Mouse (Mus musculus) myocyte (in vitro differentiated cells): ENCODE data around the gene Inpp5d. TPM values are rescaled to one million over a fixed set of nuclear protein-coding genes. Genes with fewer than 3 reads are reported as not detected.

ENCODE experiments used
- H3K27me3 ChIP-seq: one replicate; pipeline ENCODE4 v1.6.1; 2011; ENCODE audit not compliant: control insufficient read depth, insufficient read depth, insufficient read length
- H3K36me3 ChIP-seq: one replicate; pipeline ENCODE4 v1.6.1; 2011; ENCODE audit not compliant: control insufficient read depth, insufficient read depth
- H3K4me2 ChIP-seq: one replicate; pipeline ENCODE4 v1.6.1; 2011; ENCODE audit warnings: low read depth, control low read depth
- H3K4me3 ChIP-seq: one replicate; pipeline ENCODE4 v1.5.1; 2011; ENCODE audit warnings: mild to moderate bottlenecking, control low read depth, moderate library complexity
- H3K79me2 ChIP-seq: one replicate; pipeline ENCODE4 v1.6.1; 2011; ENCODE audit not compliant: control insufficient read depth, insufficient read depth
- H3ac ChIP-seq: one replicate; pipeline ENCODE4 v1.6.1; 2011; ENCODE audit not compliant: control insufficient read depth, insufficient read length
- CEBPB ChIP-seq: IDR thresholded peaks from 2 replicates; pipeline ENCODE4 v1.6.1; 2011; ENCODE audit warnings: mild to moderate bottlenecking, moderate library complexity; ENCODE audit not compliant: poor library complexity, insufficient read depth, severe bottlenecking
- E2F4 ChIP-seq: IDR thresholded peaks from one replicate; pipeline ENCODE4 v1.6.1; 2011; ENCODE audit warnings: mild to moderate bottlenecking, control low read depth, moderate library complexity; ENCODE audit not compliant: insufficient read depth
- MAX ChIP-seq: IDR thresholded peaks from one replicate; pipeline ENCODE4 v1.6.1; 2011; ENCODE audit warnings: low read depth, mild to moderate bottlenecking, control low read depth
- MYOD1 ChIP-seq, 3 experiments: IDR thresholded peaks; one replicate each; pipeline ENCODE4 v1.6.1; 2011; ENCODE audit warnings: control low read depth in 2 of 3, low read depth in 2 of 3, mild to moderate bottlenecking in 2 of 3, moderate library complexity in 1 of 3; ENCODE audit not compliant: insufficient read length in 2 of 3, control insufficient read depth in 1 of 3
- MYOG ChIP-seq, 3 experiments: IDR thresholded peaks; one replicate each; pipeline ENCODE4 v1.6.1; 2011; ENCODE audit warnings: control low read depth in 2 of 3, low read depth in 2 of 3, mild to moderate bottlenecking in 2 of 3; ENCODE audit not compliant: insufficient read length in 2 of 3, control insufficient read depth in 1 of 3, insufficient read depth in 1 of 3
- POLR2A ChIP-seq: IDR thresholded peaks from one replicate; pipeline ENCODE4 v1.6.1; 2011; ENCODE audit warnings: low read depth, mild to moderate bottlenecking, control low read depth, moderate library complexity; ENCODE audit not compliant: insufficient read length
- POLR2AphosphoS2 ChIP-seq: IDR thresholded peaks from one replicate; pipeline ENCODE4 v1.6.1; 2011; ENCODE audit warnings: low read depth, control low read depth; ENCODE audit not compliant: insufficient read length
- REST ChIP-seq: IDR thresholded peaks from one replicate; pipeline ENCODE4 v1.6.1; 2011; ENCODE audit warnings: mild to moderate bottlenecking, control low read depth, moderate library complexity; ENCODE audit not compliant: insufficient read depth, insufficient read length
- SRF ChIP-seq: IDR thresholded peaks from one replicate; pipeline ENCODE4 v1.6.1; 2011; ENCODE audit warnings: low read depth; ENCODE audit not compliant: control insufficient read depth, insufficient read length
- TCF12 ChIP-seq: IDR thresholded peaks from one replicate; pipeline ENCODE4 v1.6.1; 2011; ENCODE audit warnings: mild to moderate bottlenecking, control low read depth; ENCODE audit not compliant: poor library complexity, insufficient read depth, severe bottlenecking
- TCF3 ChIP-seq: IDR thresholded peaks from one replicate; pipeline ENCODE4 v1.6.1; 2011; ENCODE audit warnings: low read depth, control low read depth; ENCODE audit not compliant: insufficient read length
- USF1 ChIP-seq: IDR thresholded peaks from one replicate; pipeline ENCODE4 v1.6.1; 2011; ENCODE audit warnings: low read depth, mild to moderate bottlenecking, control low read depth, moderate library complexity
- polyA plus RNA-seq: library from polyadenylated mRNA; unstranded; fragments of >200 nt; fragmentation: generic; extraction: Trizol; gene quantifications from one replicate; pipeline ENCODE4 v1.2.1, GENCODE M21; 2012; ENCODE audit warnings: missing spikeins

Inpp5d gene
- polyA plus RNA-seq, 1 experiment, result 0.13 TPM

GRCm38 (mm10) chr1:87658937-87659617 lies 39.0 kb downstream of the Inpp5d start:
- Histone ChIP-seq H3K79me2 (no peaks in the 10 kb centered on the region), H3K36me3 (no peaks in the 10 kb centered on the region), H3K4me2 (no peak overlapping the region), H3K27me3 (no peaks in the 10 kb centered on the region), H3K4me3 (no peak overlapping the region), H3ac (no peak overlapping the region)
- TF ChIP-seq MAX (no peak), USF1 (no peak), CEBPB (no peak), POLR2A (no peak), MYOG (IDR thresholded peaks at IDR 0.05; ENCODE audit: control insufficient read depth in 1 of 3, insufficient read depth in 1 of 3, insufficient read length in 2 of 3, low read depth in 2 of 3) (no peak), TCF3 (no peak), E2F4 (no peak), SRF (no peak), MYOD1 (IDR thresholded peaks at IDR 0.05; ENCODE audit: control insufficient read depth in 1 of 3, insufficient read length in 2 of 3, low read depth in 2 of 3) (no peak), REST (no peak), TCF12 (no peak), POLR2AphosphoS2 (no peak)

- H3K4me3 ChIP-seq, result no peak overlapping the region
- no peaks in the 10 kb centered on the region for H3K79me2 ChIP-seq
- TF ChIP-seq CEBPB, result no peak
- no peak for TF ChIP-seq POLR2AphosphoS2
- TF ChIP-seq SRF, result no peak
- TF ChIP-seq USF1, result no peak
- no peak for TF ChIP-seq POLR2A
- no peak for TF ChIP-seq MYOD1 (IDR thresholded peaks at IDR 0.05; ENCODE audit: control insufficient read depth in 1 of 3, insufficient read length in 2 of 3, low read depth in 2 of 3)
- TF ChIP-seq REST, result no peak
- TF ChIP-seq TCF3, result no peak
- no peak for TF ChIP-seq MAX
- no peak for TF ChIP-seq MYOG (IDR thresholded peaks at IDR 0.05; ENCODE audit: control insufficient read depth in 1 of 3, insufficient read depth in 1 of 3, insufficient read length in 2 of 3, low read depth in 2 of 3)
- TF ChIP-seq TCF12, result no peak
- no peak for TF ChIP-seq E2F4
- no peak overlapping the region for H3K4me2 ChIP-seq
- no peak overlapping the region for H3ac ChIP-seq
- H3K36me3 ChIP-seq, result no peaks in the 10 kb centered on the region
- no peaks in the 10 kb centered on the region for H3K27me3 ChIP-seq
Measured at GRCm38 (mm10) chr1:87659618-87659960, 39.5 kb downstream of the Inpp5d start.

GRCm38 (mm10) chr1:87660740-87661139 lies 40.6 kb downstream of the Inpp5d start:
- Histone ChIP-seq H3ac (no peak overlapping the region), H3K79me2 (no peaks in the 10 kb centered on the region), H3K36me3 (no peaks in the 10 kb centered on the region), H3K27me3 (no peaks in the 10 kb centered on the region), H3K4me3 (no peak overlapping the region), H3K4me2 (no peak overlapping the region)
- TF ChIP-seq TCF12, result no peak
- TF ChIP-seq SRF, result no peak
- no peak for TF ChIP-seq E2F4
- no peak for TF ChIP-seq USF1
- TF ChIP-seq MAX, result no peak

GRCm38 (mm10) chr1:87663992-87664391 lies 43.9 kb downstream of the Inpp5d start:
- H3K4me3 ChIP-seq, result no peak overlapping the region
- no peak overlapping the region for H3ac ChIP-seq
- H3K79me2 ChIP-seq, result no peaks in the 10 kb centered on the region
- no peaks in the 10 kb centered on the region for H3K36me3 ChIP-seq
- TF ChIP-seq MYOG (IDR thresholded peaks at IDR 0.05; ENCODE audit: control insufficient read depth in 1 of 3, insufficient read depth in 1 of 3, insufficient read length in 2 of 3, low read depth in 2 of 3) (no peak), SRF (no peak), TCF12 (no peak), TCF3 (no peak), E2F4 (no peak), POLR2A (no peak), POLR2AphosphoS2 (no peak), USF1 (no peak), MAX (no peak), REST (no peak), CEBPB (no peak), MYOD1 (IDR thresholded peaks at IDR 0.05; ENCODE audit: control insufficient read depth in 1 of 3, insufficient read length in 2 of 3, low read depth in 2 of 3) (no peak)
- H3K4me2 ChIP-seq, result no peak overlapping the region
- H3K27me3 ChIP-seq, result no peaks in the 10 kb centered on the region

- TF ChIP-seq MYOD1 (IDR thresholded peaks at IDR 0.05; ENCODE audit: control insufficient read depth in 1 of 3, insufficient read length in 2 of 3, low read depth in 2 of 3) (no peak), POLR2AphosphoS2 (no peak), REST (no peak), POLR2A (no peak), CEBPB (no peak), MAX (no peak), E2F4 (no peak), USF1 (no peak), TCF3 (no peak), SRF (no peak), MYOG (IDR thresholded peaks at IDR 0.05; ENCODE audit: control insufficient read depth in 1 of 3, insufficient read depth in 1 of 3, insufficient read length in 2 of 3, low read depth in 2 of 3) (no peak), TCF12 (no peak)
- Histone ChIP-seq H3K4me2 (no peak overlapping the region), H3K79me2 (no peaks in the 10 kb centered on the region), H3ac (no peak overlapping the region), H3K4me3 (no peak overlapping the region), H3K27me3 (no peaks in the 10 kb centered on the region), H3K36me3 (no peaks in the 10 kb centered on the region)
Measured at GRCm38 (mm10) chr1:87667006-87667405, 46.9 kb downstream of the Inpp5d start.
